Mouse (Mus musculus) left cerebral cortex, adult 18-20 months (tissue): ENCODE measurements around the gene Robo1. TPM values are rescaled to one million over a fixed set of nuclear protein-coding genes. Genes with fewer than 3 reads are reported as not detected.

Experiments used
- DNase-seq, 2 experiments: peaks; one replicate each; pipeline ENCODE4 v3.0.0; 2021 to 2022; ENCODE audit warnings: low spot score in 2 of 2, mixed read lengths in 1 of 2
- long read RNA-seq, 2 experiments: library from polyadenylated mRNA; stranded (forward); transcript quantifications; one replicate each; pipeline ENCODE4 v2.0.0; 2021
- total RNA-seq, 2 experiments: library from RNA; stranded (reverse); gene quantifications; 2 replicates each; pipeline ENCODE4 v1.2.3; 2021

The Robo1 gene
- total RNA-seq: 10 to 100 TPM; 47.0 to 48.7 TPM
- long read RNA-seq, experiment 1, full-length matches to known transcripts: 2 of 22 reads
- long read RNA-seq, experiment 1, partial matches to known transcripts: 13 of 22 reads
- long read RNA-seq, experiment 1, other reads (novel, unspliced or antisense): 7 of 22 reads
- long read RNA-seq, experiment 2, partial matches to known transcripts: 11 of 12 reads
- long read RNA-seq, experiment 2, other reads (novel, unspliced or antisense): 1 of 12 reads

DNA sequence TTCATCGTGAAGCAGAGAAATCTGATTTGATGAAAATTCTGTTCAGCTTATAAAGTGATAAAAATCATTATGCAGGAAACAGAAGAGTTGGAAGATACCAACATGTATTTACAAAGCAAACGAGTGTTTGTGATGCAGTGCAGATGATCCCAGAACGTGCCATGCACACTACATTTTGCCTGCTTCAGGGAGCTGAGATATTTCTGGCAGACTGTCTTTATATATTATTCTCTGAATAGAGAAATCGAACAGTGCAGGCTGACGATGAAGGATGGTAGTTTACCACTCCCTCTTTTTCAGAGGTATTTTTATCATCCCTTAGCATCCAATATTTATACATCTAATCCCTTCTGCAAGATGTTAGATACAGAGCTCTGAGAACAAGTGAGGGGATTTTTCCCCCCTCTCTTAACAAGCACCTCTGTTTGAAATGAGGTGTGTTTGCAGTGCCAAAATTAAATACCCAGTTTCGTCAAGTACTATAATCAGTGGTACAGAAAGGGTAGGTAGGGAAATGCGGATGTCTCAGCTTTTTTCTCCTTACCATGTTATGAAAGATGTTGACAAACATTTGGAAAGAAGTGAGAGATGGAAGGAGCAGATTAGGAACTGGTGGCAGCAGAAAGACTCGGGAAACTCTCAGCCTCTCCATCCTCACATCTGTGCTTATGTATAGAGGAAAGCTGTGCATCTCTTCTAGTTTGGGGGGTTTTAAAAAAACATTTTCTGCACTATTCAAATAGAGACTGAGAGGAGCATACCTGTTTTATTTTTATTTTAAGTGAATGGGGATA lies at the start of gene Robo1:
Gene Robo1, plus strand, starts transcription at position 770 of the 794 bp plus-strand sequence.
- peak in 1 of 2 experiments; percentile 26 for DNase-seq

DNA sequence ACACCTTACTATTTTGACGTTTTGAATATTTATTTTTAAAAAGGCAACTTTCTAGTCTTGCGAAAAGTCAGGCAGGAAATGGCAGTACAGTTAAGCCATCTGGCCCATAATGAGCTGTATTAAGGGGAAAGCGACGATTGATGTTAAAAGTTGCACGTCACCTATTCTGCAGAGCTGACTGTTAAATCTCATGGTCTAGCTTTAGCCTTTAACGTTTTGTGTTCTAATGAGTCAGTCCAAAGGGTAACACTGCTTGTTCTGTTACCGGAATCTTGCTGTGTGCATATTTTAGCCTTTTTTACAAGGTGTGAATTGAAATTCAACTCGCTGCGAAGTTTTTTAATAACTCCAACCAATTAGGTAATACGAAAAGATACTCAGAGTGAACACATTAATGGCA lies 40.3 kb upstream of the Robo1 start:
- no peak for DNase-seq

DNA sequence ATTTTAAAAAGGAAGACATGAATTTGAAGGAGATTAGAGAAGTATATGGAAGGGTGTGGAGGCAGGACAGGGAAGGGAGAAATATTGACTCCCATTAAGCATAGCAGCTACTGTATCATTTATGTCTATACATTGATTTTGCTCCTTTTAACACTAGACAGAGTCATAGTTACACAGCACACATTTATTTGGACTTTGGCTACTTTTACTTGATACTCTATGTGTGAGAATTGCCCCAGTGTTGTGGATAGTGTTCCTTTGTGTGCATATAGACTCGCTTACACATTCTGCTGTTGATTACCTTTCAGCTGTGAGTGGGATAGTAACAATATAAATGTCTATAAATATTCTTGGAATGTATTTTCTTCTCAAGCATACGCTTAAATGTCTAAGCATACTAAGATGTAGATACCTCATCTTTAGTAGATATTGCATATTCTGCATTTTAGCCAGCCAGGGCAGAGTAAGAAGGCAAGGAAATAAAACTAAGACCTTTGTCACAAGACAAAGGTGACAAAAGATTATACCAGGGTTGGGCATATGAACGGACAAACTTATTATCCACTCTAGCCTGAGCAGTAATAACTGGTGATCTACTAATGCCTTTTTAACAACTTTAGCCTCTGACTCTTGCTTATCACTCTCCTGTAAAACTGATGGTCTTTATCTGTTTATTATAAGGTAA lies 31.6 kb upstream of the Robo1 start:
- DNase-seq: no peak

DNA sequence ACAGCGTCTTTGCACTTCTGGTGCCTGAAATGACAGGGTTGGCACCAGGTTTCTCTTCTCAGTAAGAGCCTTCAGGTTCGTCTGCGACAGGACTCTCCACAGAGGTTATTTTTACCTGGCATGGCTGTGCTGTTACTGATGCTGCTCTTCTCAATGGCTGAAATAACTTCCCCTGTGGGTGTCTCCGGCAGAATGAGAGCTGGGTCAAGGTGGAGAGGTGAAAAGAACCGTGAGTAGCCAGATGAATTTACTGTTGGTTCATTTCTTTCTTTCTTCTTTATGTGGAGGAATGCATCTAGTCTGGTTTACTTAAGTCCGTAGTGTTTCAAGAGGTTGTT lies 194 bp downstream of the Robo1 start:
- DNase-seq: peak in 1 of 2 experiments; percentile 4

DNA sequence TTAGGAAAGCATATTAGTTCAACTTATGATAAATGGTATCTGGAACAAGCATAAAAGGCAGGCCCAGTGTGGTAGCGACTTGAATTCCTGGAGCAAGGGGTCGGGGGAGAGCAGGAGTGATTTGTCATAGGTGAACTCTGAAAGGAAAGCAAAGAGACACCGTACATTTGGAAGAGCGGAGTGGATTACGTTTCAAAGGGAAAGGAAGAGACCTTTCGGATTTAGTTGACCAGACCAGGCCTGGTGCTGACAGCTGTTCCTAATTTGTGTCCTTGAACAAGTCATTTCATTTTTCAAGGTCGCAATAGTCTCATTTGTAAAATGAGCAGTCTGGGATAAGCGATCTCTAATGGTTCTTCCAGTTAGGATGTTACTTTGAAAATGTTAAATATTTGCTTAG lies 19.2 kb downstream of the Robo1 start:
- DNase-seq: no peak

DNA sequence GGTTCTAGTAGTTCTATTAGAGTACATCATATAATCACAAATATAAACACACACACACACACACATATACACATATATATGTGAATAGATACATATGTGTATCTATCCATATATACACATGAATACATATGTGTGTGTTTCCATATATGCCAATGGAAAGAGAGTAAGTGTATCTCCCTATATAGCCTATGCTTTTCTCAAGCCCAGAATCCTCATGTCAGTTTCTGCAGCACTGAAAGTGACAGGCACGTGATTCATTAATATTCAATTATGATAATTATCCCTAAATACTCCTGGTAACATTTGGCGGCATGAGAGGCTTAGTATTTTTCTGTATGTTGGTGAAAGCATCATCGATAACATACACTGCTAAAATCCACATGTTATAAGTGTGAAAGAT lies 20.5 kb downstream of the Robo1 start:
- no peak for DNase-seq

DNA sequence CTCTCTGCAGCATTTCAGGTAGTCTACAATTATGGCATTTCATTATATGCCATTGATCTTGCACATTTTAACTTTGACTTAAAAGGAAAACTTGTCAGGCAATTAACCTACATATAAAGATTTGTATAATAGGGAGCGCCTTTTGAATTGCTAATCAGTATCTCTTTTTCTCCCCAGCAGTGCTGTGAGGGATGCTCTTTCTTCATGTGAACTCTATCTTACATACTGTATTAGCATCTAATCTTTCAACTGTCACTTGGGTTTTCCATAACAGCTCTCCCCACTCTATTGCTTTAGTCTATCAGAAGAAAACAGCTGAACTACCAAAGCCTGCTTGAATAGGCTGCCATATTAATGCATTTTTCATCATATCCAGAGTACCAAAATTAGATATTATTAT lies 29.7 kb downstream of the Robo1 start:
- no peak for DNase-seq

DNA sequence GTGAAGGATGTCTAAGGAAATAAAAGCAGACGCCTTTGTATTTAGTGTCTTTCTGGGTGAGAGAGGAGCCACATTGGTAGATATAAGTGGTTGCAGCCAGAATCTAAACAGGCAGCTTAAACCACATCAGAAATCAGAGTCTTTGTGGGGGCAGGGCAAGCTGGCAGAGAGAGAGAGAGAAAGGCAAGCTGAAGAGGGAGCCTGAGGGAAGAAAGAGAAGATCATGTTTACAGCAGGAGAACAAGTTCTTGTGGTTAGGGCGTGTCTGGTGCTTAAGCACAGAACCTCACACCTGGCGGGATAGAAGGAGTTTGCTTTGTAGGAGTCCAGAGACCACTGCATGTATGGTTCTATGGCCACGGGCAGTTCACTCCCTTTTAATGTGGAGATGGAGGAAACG lies 42.3 kb downstream of the Robo1 start:
- no peak for DNase-seq

DNA sequence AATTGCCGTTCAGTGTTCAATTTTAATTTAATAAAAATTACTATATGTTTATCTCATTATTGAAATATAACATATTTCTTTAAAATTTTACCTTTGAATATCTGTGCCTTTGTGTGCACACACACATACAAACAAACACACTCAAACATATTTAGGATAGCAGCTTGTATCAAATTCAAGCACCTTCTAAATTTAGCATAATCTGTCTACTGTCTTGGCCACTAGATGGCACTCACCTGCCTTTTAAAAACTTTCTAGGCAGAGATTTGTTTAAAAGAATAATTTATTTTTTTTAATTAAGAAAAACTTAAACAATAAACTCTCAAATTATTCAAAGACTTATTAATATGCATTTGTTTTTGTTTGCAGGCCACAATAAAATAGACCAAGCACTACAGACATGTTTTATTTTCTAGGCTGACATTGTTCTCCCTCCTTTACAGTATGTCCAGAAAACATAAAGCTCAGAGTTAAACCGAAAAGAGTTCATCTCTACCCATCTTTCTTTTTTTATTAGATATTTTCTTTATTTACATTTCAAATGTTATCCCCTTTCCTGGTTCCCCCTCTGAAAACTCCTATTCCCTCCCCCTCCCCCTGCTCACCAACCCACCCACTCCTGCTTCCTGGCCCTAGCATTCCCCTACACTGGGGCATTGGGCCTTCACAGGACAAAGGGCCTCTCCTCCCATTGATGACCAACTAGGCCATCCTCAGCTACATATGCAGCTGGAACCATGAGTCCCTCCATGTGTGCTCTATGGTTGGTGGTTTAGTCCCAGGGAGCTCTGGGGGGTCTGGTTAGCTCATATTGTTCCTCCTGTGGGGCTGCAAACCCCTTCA lies 48.6 kb downstream of the Robo1 start:
- DNase-seq: peak in 1 of 2 experiments; percentile 31

DNA sequence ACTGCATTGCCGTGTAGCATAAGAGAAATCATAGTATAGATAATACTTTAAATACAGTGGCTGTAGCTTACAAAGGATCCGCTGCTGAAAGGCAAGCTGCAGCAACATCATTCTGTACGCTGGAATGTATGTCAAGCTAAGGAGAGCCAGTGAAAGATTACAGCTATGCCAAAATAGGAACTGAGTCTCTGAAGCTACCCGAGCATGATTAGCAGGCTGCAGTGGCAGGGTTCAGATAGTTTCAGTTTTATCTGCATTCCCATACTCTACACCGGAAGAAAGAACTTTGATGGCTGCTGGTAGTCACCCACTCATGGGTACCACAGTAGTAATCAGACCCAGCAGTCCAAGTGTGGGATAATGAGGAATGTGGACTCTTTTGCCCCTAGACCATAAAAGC lies 68.8 kb downstream of the Robo1 start:
- DNase-seq: no peak

DNA sequence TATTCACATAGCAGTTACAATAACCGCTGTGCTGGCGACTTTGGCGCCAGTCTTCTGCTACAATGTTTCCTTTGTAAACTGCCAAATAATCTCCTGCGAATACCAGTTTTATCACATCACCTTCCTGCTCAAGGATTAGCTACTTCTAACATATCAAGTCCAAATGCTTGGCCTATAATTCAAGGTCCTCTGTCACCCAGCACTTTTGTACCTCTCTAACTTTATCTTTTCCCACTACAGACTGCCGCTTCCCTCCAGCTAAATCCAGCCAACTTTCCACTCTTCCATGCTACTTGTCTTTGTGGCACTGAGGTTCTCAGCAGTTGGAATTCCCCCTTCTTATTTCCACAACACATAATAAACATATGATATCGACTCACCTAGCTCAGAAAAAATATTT lies 73.7 kb downstream of the Robo1 start:
- no peak for DNase-seq

DNA sequence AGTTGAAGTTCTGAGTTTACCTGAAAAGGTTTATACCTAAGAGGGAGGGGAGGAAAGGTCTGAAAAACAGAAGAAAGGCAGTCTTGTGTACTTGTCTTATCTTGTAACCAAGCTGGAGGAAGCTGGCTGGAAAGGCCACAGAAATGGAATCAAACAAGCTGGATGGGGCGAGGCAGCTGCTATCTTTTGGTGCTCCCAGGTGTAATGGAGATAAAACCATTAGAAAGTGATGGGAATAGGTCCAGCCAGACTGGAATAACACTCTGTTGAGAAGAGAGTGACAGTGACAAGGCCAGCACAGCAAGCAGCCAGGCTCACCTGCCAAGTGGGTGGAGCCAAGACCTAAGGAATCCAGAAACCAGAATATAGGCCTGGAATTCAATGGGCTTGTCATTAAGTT lies 75.5 kb downstream of the Robo1 start:
- DNase-seq: no peak

DNA sequence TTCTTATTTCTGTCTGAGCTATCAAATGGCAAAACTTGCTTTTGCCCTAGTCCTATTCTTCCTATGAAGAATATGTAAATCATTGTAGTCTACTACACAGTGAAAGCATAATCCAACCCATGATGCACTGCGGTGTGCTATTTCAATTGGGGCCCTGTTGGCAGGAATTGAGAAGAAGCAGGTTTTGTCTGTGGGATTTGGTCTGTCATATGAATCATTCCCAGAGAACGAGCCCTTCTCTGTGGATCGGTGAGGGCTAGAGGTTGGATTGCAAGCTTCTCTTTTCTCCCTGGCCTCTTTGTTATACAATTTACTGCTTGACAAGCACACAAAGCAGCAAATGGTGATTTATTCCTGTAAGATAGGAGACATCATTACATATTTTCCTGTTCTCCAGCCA lies 85.4 kb downstream of the Robo1 start:
- no peak for DNase-seq

DNA sequence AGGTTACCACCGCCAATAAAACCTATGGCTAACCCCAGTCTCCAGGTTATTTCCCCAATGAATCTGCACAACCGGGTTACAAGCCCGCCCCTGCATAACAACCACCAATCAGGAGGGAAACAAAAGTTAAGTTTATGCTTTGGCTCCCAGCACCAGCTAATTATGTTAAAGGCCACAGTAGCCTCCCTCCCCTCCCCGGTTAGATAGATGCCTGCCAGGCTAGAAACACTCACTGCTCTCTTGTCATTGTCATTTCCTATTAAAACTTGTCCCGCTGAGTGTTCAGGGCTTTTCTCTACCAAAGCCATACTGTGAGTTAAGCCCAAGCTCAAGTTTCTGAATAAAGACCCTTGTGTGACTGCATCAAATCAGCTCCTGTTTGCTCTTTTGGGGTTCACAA lies 90.7 kb downstream of the Robo1 start:
- no peak for DNase-seq

DNA sequence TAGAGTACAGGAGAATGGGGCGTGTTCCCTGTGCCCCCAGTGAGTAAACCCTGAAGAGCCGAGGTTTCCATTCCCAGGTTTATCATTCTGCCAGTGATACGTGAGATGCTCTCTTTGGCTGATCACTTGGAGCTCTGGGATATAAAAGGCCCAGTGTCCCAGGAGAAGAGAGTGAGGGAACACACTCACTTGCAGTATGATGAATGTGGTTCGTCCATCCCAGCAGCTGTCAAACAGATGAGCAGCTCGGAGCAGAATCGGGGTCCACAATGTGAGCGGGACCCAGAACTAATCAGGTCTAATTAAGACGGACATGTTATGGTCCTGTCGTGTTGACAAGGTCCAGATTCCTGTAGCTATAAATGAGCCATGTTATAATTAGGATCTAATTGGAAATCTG lies 94.3 kb downstream of the Robo1 start:
- no peak for DNase-seq

DNA sequence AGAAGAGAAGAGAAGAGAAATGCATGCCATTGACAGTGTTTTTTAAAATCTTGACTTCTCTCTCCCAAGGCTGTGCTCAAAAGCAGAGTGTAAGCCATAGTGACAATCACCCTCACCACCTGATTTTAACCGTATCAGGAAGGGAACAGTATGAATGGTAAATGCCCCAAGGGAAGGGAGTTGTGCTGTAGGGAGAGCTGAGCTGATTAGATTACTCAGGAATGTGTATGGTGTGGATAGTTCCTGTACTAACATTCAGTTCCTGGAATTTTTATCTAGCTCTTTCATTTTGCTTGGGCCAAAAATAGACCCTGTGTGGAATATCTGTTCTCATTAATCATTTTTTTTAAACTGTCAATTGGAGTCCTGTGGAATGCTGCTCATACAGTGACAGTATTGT lies 101.7 kb downstream of the Robo1 start:
- no peak for DNase-seq

DNA sequence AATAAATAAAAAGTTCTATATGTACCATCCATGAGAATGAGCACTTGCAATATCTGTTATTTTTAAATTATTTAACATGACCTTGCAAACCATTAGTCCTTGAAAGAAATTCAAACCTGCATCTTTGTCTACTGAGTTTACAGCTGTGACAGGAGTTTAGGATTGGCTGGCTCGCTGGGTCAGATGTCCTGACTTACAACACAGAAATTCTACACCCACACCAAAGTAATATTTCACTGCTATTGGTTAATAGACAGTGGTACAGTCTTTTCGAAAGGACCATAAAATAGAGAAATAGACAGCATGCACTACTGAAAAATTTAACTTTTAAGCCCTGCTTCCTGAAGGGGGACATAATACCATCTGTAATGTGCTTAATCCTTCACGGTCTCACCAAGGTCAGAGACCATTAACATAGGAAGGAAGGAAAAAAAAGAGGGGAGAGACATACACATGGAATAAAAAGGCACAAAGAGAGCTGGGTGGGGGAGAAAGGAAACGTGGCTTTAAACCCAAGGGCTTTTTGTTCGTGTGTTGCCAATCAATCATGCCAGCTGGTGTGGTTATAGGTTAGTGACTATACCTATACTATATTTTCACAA lies 103.7 kb downstream of the Robo1 start:
- no peak for DNase-seq

DNA sequence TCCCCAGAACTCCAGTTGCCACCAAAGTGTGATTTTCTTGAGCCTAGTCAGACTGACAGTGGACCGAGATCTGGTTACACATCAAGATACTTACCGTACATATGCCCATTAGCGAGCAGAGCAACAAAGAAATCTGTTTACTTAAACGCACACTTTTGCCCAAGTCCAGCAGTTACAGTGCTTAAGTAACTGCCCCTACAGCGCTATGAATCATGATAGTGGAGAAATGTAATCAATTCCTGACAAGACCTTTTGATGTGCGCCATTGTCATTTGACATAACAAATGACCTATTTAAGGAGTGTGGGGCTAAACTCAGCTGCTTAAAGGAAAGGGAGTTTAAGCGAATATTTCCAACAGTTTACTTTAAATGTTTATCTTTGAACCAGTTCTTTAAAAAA lies 104.8 kb downstream of the Robo1 start:
- no peak for DNase-seq

DNA sequence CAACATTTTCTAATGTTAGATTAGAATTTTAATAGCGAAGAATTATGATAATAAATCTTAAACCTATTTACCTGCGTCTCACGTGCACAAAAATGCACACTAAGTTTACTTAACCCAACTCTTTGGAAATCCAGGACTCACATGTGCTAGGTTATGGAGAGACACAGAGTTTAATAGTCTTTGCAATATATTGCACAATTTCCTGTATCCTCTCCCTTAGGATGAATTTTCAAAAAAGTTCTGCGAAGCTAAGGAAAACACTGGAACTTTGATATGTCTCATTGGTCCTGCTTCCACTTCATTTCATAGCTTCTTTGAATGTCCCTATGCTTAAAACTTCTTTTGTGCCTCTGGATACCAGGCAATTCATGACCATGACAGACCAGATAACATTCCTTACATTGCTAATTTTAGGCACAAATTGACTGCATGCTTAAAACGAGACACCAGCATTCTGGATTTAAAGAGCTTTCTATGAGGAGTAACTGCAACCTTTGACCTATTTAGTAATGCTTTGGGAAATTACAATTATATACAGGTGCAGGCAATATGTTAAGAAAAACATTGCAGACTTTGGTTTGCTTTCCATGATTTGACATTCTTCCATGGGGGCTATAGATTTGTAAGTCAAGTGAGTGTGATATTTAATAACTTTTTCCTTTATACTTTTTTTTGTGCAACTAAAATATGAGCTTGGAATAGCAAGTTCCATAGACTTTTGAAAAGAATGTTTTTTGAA lies 111.4 kb downstream of the Robo1 start:
- DNase-seq: no peak

DNA sequence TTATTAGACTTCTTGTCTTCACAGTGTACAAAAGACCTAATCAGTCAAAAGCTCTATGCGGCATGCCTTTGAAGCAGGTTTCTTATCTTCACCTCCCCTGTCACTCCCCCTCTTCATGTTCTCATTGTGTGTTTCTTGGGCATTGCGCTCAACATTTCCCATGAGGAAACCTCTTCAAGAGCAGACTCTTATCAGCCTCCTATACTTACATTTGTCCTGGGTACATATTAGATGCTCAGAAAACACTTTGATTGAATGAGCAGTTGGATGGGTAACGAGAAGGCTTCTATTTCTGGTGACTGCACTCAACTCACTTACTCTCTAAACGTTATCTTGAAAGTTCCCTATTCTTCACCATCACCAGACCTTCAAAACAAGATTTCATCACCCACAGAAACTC lies 114.3 kb downstream of the Robo1 start:
- no peak for DNase-seq
